Mouse (Mus musculus) liver, embryonic 18 days (tissue): ENCODE data around the gene Sugct. TPM values are rescaled to one million over a fixed set of nuclear protein-coding genes. Genes with fewer than 3 reads are reported as not detected.

Source experiments
- polyA plus RNA-seq: library from polyadenylated mRNA; depleted of rRNA; stranded (reverse); fragments of >200 nt; gene quantifications from 2 replicates; pipeline ENCODE4 v1.2.3, GENCODE M21; 2012; rRNA removed

The Sugct gene
- polyA plus RNA-seq, result 2.9 and 3.7 TPM in 2 replicates

DNA sequence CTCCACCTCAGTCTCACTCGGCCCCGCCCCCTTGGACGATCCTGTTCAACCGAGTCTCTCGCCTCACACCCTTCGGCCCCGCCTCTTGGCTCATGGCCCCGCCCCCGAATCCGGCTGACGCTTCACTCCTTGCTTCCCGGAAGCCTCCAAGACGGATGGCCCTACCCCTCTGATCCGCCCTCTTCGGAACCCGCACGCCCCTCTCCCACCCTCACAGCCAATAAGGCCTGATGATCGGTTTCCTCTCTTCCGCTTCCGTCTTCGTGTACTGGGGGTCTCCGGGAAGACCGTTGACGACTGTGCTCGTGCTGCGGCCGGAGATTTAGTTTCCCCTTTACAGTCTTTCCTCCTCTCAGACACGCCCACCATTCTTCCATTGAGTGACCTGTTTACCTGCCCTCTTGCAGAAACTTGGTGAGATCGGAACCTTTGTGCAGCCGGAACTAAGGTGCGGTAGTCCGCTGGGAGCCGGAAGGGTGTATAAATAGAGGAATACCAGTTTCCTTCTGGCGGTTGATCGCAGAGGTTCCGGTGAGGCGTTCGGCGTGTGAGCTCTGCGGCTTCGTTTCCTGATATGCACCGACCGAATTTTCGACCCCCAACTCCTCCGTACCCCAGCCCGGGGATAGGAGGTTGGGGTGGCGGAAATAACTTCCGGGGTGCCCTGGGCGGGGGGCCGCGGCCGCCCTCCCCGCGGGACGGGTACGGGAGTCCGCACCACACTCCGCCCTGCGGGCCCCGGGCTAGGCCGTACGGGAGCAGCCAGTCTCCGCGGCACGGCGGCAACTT lies at the start of gene Sugct, which contains the start of gene Mplkip:
Sugct (minus strand) TSS at position 643 of the 789 bp plus-strand sequence.
Mplkip (plus strand) TSS at position 282 of the 789 bp plus-strand sequence.

Other genes starting within 250 kb of the Sugct start
- 8.1 and 8.4 TPM in 2 replicates for gene Mplkip, start 361 bp downstream of the Sugct start, polyA plus RNA-seq
- 10.3 and 11.4 TPM in 2 replicates for gene Cdk13, start 109.5 kb upstream of the Sugct start, polyA plus RNA-seq
- 10.2 and 10.9 TPM in 2 replicates for gene Rala, start 248.7 kb upstream of the Sugct start, polyA plus RNA-seq